Mouse (Mus musculus) C3H10T1/2 (cell line): ENCODE results near the gene Mtmr1. TPM values are rescaled to one million over a fixed set of nuclear protein-coding genes. Genes with fewer than 3 reads are reported as not detected.

Experiments used
- polyA plus RNA-seq, 2 experiments: library from polyadenylated mRNA; unstranded; fragments of >200 nt; fragmentation: generic; extraction: Trizol; gene quantifications; one replicate each; pipeline ENCODE4 v1.2.1; 2012; ENCODE audit warnings: missing spikeins in 2 of 2

Gene Mtmr1
- 1 to 10 TPM in 1 of 2 experiments, under 1 TPM in 1; 0.15 to 3.1 TPM for polyA plus RNA-seq

DNA sequence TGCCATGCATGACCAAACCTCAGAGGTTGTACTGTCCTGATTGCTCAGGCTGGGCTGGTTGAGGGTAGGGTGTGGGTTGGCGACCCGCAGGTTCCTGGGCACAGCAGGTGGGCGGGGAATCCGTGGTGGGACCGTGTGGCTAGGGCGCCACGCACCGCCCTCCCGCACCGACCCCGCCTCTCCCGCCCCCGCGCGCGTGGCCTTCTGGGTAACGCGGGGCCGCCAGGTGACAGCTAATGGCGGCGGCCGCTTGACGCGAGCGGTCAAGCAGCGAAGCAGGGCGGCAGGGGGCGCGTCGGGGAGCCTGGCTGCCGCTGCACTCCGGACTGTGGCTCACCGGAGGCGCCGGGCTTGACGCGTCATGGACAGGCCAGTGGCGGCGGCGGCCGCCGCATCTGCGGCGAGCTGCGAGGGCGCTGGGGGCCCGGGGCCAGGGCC is at the start of gene Mtmr1:
Gene Mtmr1, plus strand, starts transcription at position 207 of the 438 bp plus-strand sequence.

Other genes starting within 250 kb of the Mtmr1 start
- gene Mtm1, start 154.0 kb upstream of the Mtmr1 start, polyA plus RNA-seq, result under 1 TPM; 0.05 to 0.60 TPM
- 10 to 100 TPM; 11.9 to 47.9 TPM for gene Cd99l2, start 128.1 kb downstream of the Mtmr1 start, polyA plus RNA-seq
- 10 to 100 TPM in 1 of 2 experiments, 1 to 10 TPM in 1; 10.0 to 23.7 TPM for gene Hmgb3, start 191.2 kb downstream of the Mtmr1 start, polyA plus RNA-seq